Mouse (Mus musculus): ENCODE results near the gene Cdkl5.
A peak's percentile ranks its signal among the peaks of the same experiment; 100 is the strongest.
"Not testable (repeated sequence)": the region's sequence is repeated elsewhere in the genome, so short reads cannot be mapped to it uniquely, and the experiment has no call there.

Gene Cdkl5

DNA sequence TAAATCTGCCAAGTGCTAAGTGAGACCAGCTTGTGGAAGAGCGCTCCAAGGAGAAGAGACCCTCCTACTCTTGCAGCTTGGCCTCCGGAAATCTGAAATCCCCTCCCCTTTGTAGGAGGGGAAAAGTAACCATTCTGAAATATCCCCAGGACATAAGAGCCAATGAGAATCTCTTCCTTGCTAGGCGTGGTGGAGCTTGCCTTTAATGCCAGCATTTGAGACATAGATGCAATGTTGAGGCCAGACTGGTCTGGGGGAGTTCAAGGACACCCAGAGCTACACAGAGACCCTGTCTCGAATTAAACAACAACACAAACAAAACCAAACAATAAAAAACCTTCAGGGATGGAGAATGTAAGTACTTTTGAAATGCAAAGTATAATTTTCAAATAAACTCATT, 87.6 kb downstream of the Cdkl5 start, which contains the start of gene Gja6:
Gene Gja6, minus strand, starts transcription at position 101 of the 400 bp plus-strand sequence.
- DNase-seq (ENCODE audit: low spot score), result no peak

DNA sequence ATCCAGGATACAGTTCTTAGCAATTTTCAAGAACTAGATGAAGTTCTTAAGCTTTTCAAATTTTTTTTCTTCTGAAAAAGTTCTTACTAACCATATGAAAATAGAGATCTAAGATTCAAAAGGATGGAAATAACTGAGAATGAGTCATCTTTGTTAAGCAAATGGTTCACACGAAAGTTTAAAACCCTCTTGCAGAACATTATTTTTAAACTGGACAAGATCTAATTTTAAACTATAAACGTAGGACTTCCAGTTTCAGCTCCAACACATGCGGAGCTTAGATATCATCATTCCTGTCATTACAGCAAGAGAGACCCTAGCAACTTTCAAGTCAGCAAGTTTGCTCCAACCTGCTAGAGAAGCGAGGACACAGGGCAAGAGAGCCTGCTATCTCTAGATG, 88.0 kb downstream of the Cdkl5 start:
- no peak for DNase-seq (ENCODE audit: low spot score)

DNA sequence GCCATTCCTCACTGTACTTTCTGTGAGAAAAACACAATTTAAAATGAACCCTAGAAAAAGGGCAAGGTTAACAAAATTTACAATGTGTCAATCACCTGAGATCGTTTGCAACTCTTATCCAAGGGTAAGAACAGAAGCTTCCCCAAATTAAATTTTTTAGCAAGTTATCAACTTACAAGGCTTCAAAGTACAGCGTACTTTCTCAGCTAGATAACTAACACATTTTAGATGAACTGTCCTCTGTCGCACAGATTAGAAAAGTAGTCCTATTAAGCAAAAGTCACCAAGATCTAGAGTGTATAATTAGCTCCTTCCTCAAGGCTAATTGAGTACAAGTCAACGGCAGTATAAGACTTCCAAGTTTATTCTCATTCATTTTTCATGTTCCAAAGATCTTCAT, 88.6 kb downstream of the Cdkl5 start:
- DNase-seq (ENCODE audit: low spot score), result no peak

DNA sequence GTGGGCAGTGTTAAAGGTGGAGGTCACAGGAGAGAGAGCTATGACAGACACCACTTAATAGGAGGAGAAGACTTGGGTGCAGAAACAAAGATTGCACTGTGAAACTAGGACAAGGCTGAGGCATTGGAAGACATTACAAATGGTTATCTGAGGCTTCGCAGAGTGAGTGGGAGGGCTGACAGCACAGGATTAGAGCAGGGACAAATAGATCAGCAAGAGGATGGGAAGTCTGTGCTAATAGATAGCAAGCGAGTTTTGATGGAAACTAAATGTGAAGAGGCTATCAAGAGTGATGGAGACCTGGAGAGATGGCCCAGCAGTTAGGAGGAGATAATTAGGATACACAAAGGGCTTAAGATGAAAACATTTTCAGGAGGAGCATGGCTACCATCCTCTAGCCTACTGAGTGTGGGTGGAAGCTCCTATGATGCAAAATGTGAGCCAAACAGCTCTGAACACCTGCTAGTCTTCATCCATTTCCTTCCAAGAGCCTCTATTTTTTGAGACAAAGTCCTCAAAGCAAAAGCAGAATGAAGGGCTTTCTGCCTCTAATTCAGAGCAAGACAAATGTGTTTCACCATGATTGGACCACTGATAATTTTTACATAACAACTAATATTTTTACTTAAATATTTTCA, 89.3 kb downstream of the Cdkl5 start:
- no peak for DNase-seq (ENCODE audit: low spot score)

DNA sequence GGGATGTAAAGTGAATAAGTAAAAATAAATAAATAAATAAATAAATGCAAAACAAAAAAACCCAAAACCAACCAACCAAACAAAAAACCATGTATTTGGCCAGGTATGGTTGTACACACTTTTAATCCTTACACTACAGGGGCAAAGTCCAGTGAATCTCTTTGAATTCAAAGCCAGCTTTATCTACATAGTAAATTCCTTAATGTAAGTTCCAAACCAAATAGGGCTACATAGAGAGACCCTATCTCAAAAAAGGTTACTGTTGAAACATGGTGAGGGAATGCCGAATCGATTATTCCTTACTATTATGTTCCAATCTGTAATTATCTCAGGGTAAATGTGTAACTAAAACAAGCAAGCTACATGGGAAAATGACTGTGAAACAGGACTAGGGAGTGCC, 93.4 kb downstream of the Cdkl5 start:
- no peak for DNase-seq (ENCODE audit: low spot score)

DNA sequence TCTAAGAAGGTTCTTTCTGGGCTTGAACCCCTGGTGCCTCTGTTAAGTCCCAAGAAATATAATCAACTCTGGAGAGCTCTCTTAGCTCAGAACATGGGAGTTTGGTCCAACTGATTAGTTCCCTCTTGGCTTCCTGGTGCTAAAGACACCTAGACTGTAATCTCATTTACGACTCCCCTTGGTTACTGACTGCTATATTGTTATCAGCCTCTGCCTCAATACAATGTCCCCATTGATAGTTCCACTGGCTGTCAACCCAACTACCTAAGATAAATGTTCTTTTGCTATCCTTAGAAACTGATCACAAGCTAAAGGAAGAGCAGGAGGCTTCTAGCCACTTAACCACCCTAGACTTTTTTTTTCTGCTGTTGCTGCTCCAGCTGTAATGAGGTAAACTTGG, 102.4 kb downstream of the Cdkl5 start:
- no peak for DNase-seq (ENCODE audit: low spot score)

DNA sequence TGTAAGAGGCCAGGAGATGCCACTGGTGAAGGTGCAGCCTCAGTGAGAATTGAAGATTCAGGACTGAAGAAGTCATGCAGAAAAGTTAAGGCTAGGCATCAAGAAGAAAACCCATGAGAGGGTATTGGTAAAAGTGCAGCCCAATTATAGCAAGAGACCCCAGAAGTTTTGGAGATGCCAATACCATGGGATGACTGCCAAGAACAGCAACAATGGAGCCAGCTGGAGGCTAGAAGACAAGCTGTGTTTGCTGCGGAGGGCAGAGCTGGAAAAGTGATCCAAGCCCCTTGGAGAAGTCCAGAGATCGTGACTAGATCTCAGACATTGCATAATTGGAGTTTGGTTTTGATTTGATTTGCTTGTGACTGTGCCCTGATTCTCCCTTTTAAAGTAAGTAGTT, 108.2 kb downstream of the Cdkl5 start:
- DNase-seq (ENCODE audit: low spot score), result no peak

DNA sequence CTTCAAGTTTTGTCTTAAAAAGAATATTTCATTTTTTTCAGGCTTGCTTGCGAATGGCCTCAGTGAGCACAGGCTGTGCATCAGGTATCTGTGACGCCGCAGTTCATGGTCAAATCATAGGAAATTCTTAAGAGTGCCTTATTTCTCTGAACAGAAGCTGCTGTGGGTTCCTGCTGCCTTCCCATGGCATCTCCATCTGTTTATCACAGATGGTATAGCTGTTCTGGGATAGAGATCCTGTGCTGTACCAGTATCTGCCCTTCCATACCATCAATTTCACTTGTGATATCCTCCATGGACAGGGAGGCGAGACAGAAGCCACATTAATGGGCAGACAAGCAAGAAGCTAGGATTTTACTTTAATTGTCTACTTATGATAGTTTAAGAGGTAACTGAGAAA, 127.9 kb downstream of the Cdkl5 start:
- DNase-seq (ENCODE audit: low spot score), result no peak

DNA sequence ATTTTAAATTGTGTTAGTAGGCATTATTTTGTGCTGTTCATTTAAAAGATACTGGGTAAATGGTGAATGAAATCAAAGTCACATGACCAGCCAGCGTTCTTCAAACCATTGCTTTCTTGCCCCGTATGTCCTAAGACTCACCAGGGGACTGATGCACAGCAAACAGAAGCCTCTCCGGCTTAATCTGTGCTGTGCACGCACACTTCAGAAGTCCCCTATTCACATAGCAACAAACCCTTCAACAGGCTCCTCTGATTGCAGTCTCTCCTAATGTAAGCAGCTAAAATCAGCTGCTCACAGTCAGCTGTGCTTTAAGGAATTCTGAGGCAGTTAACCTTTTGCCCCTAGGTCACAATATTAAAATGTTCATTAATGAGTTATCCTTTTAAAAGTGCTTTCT, 129.5 kb downstream of the Cdkl5 start:
- DNase-seq (ENCODE audit: low spot score), result no peak

DNA sequence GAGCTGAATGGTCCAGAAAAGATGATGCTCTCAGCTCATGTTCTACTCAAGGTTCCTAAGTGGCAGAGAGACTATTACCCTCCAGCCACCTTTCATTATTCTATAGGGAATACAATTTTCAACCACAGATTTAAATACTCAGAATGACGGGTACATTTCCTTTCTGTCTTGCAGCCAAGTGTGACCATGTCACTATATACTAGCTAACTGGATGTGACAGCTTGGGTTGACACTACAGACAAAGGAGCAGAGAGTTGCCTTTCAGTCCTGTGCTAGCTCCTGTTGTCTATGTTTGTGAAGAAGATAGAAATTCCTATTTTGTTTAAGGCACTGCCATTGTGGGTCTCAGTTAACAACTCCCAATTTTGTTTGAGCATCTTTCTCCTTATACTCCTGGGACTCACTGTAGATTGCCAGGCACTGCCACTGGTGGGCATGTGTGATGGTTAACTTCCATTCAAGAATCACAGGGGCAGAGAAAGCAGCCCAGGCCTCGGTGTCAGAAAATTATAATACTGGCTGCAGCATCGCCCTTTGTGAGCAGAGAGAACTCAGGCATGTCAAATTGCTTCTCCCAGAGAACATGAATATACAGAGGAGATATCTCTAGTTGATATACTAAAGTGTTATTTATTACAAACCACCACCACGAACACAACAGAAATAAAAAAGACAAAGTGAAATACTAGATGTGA, 130.7 kb downstream of the Cdkl5 start:
- no peak for DNase-seq (ENCODE audit: low spot score)

DNA sequence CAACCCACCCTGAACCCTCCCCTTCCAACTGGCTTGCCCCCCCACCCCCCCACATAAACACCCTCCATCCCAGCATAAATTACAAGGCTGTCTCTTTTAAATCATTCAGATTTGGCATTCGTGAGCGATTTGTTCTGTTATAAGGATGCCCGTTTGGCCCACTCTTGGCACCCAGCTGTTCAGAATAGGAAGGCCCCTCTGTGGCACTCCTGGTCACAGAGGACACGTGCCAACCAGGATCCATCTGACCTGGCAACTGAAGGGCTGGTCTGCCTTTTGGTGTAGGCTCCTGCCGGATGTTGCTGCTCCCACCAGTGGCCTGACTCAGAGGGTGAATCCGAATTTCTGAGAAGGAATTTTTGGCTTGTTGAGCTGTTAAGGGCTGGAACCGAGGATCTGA, 186.3 kb downstream of the Cdkl5 start:
- no peak for DNase-seq (ENCODE audit: low spot score)

DNA sequence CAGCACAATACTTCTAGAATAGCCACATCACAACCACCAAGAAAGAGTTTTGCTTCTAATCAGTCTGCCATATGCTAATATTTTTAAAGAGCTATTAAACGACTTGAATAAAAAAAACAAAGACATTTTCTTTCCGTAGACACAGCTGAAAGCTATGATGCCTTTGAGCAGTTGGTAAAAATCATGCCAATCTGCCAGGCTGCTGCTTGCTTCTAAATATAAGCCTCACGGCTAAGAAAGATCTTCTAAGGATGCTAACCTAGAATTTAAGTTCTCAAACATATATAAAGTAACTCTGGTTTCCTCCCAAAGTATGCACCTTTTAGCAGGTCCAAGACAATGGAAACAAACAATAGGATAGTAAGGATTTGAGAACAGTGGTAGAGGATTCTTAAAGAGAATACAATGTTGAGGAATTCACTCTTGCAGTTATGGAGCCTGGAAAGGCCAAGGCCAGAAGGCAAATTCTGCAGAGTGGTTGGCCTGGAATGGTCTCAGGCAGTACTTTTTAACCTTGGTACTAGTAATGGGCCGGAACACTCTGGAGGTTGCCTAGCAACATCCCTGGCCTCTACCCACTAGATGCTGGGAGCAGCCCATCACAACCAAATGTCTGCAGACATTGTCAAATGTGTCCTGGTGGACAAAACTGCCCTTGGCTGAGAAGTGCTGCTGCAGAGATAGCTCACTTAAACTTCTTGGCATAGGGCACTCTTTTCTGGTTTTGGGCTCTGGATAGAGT, 189.9 kb downstream of the Cdkl5 start:
- no peak for DNase-seq (ENCODE audit: low spot score)

DNA sequence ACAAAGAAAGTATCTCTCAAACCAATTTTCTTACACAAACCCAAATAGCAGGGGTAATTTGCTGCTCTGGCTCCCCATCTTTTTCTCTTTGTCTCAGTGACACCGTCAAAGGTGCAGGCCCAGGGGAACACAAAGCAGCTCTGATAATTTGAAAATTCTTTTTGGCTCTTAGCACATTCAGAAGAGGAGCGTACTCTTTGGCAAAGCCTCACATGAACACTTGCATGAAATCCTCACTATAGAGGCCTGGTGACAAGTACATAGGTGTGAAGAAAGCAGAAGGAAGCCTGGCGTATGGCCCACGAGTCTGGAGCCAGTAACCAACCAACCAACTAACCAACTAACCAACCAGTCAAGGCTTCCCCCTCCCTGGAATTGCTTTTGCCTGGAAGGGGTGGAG, 199.6 kb downstream of the Cdkl5 start:
- no peak for DNase-seq (ENCODE audit: low spot score)

DNA sequence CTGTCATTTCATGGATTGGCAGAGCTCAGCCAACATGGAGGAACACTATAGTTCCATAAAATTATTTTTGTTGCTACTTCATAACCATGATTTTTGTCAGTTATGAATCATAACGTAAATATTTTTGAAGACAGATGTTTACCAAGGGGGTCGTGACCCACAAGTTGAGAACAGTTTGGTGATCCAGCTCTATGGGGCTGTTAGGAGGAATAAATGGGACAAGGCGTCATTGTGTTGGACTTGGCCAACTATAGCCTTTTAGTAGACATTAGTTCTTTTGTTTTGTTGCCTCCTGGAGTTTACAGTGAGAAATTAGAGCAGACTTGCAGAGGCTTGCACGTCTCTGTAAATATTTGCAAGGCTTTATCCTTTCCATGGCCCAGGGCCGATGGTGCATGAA, 212.2 kb downstream of the Cdkl5 start:
- DNase-seq (ENCODE audit: low spot score), result no peak

DNA sequence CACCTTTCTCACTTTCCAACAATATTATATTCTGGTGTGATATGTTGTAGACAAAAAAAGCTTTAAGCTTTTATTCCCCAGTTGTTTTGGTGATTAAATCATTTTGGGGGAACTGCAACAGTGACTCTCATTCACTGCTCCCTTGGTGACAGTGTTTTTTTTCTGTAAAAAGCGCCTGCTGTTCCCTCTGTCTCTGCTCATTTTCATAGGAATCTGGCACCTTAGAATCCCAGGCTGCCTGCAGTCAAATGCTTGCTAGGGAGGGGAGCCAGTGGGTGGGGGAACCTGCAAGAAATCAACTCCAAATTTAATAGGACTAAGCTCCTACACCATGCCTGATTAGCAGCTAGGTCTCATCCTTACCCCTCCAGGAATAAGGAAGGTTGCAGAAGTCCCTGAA, 221.5 kb downstream of the Cdkl5 start:
- DNase-seq (ENCODE audit: low spot score), result no peak

DNA sequence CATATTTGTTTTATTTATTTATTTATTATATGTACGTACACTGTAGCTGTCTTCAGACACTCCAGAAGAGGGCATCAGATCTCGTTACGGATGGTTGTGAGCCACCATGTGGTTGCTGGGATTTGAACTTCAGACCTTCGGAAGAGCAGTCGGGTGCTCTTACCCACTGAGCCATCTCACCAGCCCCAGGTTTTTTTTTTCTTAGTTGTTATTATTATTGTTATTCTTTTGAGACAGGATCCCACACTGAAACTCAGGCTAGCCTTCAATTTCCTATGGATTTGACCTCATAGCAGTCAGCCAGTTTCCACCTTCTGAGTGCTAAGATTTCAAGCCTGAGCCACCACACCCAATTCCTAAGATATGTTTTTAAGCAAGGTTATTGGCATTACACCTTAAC, 224.9 kb downstream of the Cdkl5 start:
- not testable (repeated sequence) for DNase-seq (ENCODE audit: low spot score)

DNA sequence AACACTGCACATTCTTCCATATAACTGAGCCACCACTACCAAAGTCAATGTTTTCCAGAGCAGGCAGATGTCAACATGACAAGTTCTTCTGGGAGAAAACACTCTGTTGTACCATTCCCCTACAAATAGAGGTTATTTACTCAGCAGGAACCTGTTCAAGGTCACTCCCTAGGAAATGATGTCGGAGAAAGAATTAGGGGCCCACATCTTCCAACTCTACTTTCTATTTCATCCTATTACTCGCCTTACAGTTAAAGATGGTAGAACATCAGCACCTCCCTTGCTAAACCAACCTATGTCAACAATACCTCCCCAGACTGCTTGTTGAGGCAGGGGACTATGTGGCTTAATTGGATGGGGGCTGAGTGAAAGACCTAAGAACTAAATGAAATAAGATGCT, 226.8 kb downstream of the Cdkl5 start, which contains the start of gene Rs1:
Gene Rs1, plus strand, starts transcription at position 301 of the 400 bp plus-strand sequence.
- DNase-seq (ENCODE audit: low spot score), result no peak

DNA sequence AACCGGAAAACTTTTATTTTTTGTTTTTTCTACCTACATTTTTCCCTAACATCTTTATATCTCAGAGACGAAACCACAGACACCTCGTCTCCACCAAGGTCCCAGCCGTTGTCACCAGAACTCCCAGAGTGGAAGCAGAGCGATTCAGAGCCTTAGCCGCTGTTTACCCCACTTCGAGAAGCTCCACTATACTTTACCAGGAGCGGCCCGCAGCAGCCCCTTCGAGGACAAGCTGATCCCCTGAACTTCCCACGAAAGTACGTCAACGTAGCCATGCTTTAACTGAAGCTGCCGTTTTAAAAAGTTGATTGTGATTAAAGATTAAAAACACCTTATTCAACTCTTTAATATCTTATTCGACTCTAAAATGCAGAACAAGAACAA, 228.3 kb downstream of the Cdkl5 start:
- DNase-seq (ENCODE audit: low spot score), result no peak

DNA sequence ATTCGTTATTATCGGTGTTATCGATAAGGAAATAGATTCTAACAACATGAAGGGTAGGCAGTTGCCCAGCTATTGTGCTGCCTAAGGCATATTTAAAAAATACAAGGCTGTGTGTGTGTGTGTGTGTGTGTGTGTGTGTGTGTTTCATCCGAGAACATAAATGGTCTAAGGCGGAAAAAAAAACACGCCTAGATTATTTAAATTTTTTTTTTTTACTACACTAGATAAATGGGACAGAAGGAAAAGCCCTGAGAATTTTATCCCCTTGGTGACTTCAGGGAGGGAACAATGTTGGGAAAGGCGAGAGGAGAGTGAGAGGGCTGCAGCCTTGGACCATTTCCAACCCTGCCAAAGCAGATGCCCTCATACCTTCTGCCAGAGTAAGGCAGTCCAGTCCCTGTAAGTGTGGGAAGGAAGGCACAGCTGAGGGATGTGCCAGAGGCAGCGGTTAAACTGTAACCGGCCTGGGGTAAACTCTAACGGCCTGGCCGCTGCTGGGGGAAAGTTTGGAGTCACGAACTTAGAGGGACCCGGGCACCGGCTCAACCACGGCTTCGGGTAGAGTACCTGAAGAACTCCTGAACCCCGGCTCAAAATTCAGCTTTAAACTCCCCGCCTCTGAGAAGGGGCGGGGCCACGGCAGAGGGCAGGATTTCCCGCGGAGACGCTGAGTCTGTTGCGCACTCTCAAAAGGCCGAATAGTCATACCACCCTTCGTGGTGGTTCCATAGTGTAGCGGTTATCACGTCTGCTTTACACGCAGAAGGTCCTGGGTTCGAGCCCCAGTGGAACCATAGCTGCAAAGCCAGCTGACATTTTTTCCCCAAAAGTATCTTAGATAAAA, 228.9 kb downstream of the Cdkl5 start:
- peak; percentile 89 for DNase-seq (ENCODE audit: low spot score)

DNA sequence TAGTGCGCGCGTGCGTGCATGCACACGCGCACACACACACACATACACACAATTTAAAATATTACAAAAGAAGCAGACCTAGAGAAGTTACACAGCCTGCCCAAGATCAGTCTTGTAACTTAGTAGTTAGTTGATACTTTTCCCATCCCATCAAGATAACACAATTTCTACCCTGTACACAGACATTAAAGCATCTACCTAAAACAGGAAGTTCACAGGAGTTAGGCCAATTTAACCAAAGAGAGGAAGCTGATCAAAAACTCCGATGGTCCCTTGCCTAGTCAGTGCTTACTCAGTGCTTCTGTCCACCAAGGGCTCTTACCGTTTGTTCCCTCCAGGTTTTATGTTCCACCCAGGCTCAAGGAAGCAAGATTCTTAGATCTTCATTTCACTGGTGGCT, 243.7 kb downstream of the Cdkl5 start:
- no peak for DNase-seq (ENCODE audit: low spot score)

DNA sequence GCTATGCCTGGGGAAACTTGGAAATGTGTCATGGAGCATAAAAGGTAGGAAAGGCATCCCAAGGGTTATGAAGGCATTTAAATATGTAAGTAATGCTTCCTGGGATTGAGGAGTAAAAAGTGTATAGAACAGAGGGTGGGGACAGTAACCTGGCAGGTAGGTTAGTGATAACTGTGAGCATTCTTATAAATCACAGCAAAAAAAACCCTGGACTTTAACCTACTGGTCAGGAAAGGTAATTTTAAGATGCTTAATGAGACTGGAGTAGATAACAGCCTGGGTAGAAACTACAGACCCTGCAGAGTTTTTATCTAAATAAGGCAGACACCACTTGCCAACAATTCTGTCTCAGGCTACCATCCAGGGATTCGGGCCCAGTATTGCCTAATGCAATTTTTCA, 245.9 kb downstream of the Cdkl5 start:
- no peak for DNase-seq (ENCODE audit: low spot score)

DNA sequence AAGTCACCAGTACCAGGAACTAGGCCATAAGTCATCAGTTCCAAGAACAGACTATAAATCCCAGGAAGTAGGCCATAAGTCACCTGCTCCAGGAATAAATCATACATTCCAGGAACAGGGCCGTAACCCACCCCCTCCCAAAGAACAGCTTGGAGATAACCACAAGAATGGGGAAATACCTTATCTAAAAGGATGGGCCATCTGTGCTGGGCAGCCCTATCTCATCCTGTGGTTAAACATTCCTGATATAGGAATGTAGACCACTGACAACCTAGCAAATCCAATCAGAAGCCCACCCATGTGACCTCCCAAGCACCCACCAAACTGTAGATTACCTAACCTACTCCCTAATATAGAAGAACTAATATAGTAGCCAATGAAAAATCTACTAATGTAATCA, 249.1 kb downstream of the Cdkl5 start:
- DNase-seq (ENCODE audit: low spot score), result no peak

Data from ovary, postnatal 36 days (tissue).